Mouse (Mus musculus): ENCODE results near the gene Spint2. TPM values are rescaled to one million over a fixed set of nuclear protein-coding genes. Genes with fewer than 3 reads are reported as not detected.

Spint2 gene
- 10 to 100 TPM; 48.4 to 83.8 TPM for total RNA-seq (2021)
- long read RNA-seq, experiment 1, transcript Spint2-202 (6 exons, 1,211 nt): major isoform, 16 of 19 reads
- long read RNA-seq, experiment 1, partial matches to known transcripts: 0 of 19 reads
- long read RNA-seq, experiment 1, other reads (novel, unspliced or antisense): 0 of 19 reads
- long read RNA-seq, experiment 2, transcript Spint2-202 (6 exons, 1,211 nt): major isoform, 147 of 170 reads
- long read RNA-seq, experiment 2, transcript Spint2-201 (7 exons, 1,384 nt): minor isoform, 18 of 170 reads
- long read RNA-seq, experiment 2, partial matches to known transcripts: 3 of 170 reads
- long read RNA-seq, experiment 2, other reads (novel, unspliced or antisense): 2 of 170 reads

- peak; percentile 63 to 78 for DNase-seq (ENCODE audit: low spot score in 2 of 2)
Observed at GRCm38 (mm10) chr7:29281201-29282073, at the start of gene Spint2. Gene Spint2 (minus strand): TSS chr7:29281912.

- DNase-seq (ENCODE audit: low spot score in 2 of 2): no peak
Observed at GRCm38 (mm10) chr7:29328984-29329383, 47.3 kb upstream of the Spint2 start.

GRCm38 (mm10) chr7:29327087-29327486, 45.4 kb upstream of the Spint2 start:
- DNase-seq (ENCODE audit: low spot score in 2 of 2): no peak

GRCm38 (mm10) chr7:29319337-29320307, 37.9 kb upstream of the Spint2 start:
- no peak for DNase-seq (ENCODE audit: low spot score in 2 of 2)

GRCm38 (mm10) chr7:29318115-29318911, 36.6 kb upstream of the Spint2 start:
- no peak for DNase-seq (ENCODE audit: low spot score in 2 of 2)

GRCm38 (mm10) chr7:29317558-29317957, 35.8 kb upstream of the Spint2 start:
- DNase-seq (ENCODE audit: low spot score in 2 of 2): no peak

GRCm38 (mm10) chr7:29316976-29317375, 35.3 kb upstream of the Spint2 start:
- DNase-seq (ENCODE audit: low spot score in 2 of 2): no peak

GRCm38 (mm10) chr7:29316137-29316734, 34.5 kb upstream of the Spint2 start:
- no peak for DNase-seq (ENCODE audit: low spot score in 2 of 2)

- no peak for DNase-seq (ENCODE audit: low spot score in 2 of 2)
Observed at GRCm38 (mm10) chr7:29314844-29315628, 33.3 kb upstream of the Spint2 start.

GRCm38 (mm10) chr7:29313572-29314261, 32.0 kb upstream of the Spint2 start:
- DNase-seq (ENCODE audit: low spot score in 2 of 2): no peak

- no peak for DNase-seq (ENCODE audit: low spot score in 2 of 2)
Observed at GRCm38 (mm10) chr7:29313051-29313450, 31.3 kb upstream of the Spint2 start.

GRCm38 (mm10) chr7:29309749-29310148, 28.0 kb upstream of the Spint2 start:
- DNase-seq (ENCODE audit: low spot score in 2 of 2): no peak

- peak; percentile 45 to 50 for DNase-seq (ENCODE audit: low spot score in 2 of 2)
Observed at GRCm38 (mm10) chr7:29309221-29309721, 27.6 kb upstream of the Spint2 start.

- peak; percentile 84 to 86 for DNase-seq (ENCODE audit: low spot score in 2 of 2)
Observed at GRCm38 (mm10) chr7:29307350-29308104, 25.8 kb upstream of the Spint2 start.

- DNase-seq (ENCODE audit: low spot score in 2 of 2): no peak
Observed at GRCm38 (mm10) chr7:29306619-29307018, 24.9 kb upstream of the Spint2 start.

GRCm38 (mm10) chr7:29306108-29306507, 24.4 kb upstream of the Spint2 start:
- no peak for DNase-seq (ENCODE audit: low spot score in 2 of 2)

- DNase-seq (ENCODE audit: low spot score in 2 of 2): no peak
Observed at GRCm38 (mm10) chr7:29305263-29305988, 23.7 kb upstream of the Spint2 start.
